Mouse (Mus musculus) gastrocnemius, postnatal 14 days (tissue): Measurements from ENCODE around the gene Olfr572. TPM values are rescaled to one million over a fixed set of nuclear protein-coding genes. Genes with fewer than 3 reads are reported as not detected.

ENCODE experiments used
- DNase-seq: peaks from one replicate; pipeline ENCODE4 v3.0.0; 2021; ENCODE audit warnings: mixed read lengths
- intact Hi-C: fragments of 180-260 bp; cut with DNase I; formaldehyde crosslinking; loops from one replicate; pipeline ENCODE4 v1.15.1; 2025; ENCODE audit warnings: low total_unique reads
- long read RNA-seq, 2 experiments: library from polyadenylated mRNA; stranded (forward); transcript quantifications; one replicate each; pipeline ENCODE4 v2.0.0; 2021
- total RNA-seq, 2 experiments: library from RNA; stranded (reverse); gene quantifications; 2 replicates each; pipeline ENCODE4 v1.2.3; 2021

Olfr572 gene
- total RNA-seq, result not detected
- long read RNA-seq, experiment 1, result 0 reads
- long read RNA-seq, experiment 2, result 0 reads

- intact Hi-C loops, result loop anchor here (10.0 kb wide), 1 partner anchor 259 kb away; the partner anchor contains the start of gene Olfr556
Measured at GRCm38 (mm10) chr7:102924109-102924508, at the start of gene Olfr572. TSS of gene Olfr572 (plus strand) at chr7:102924409.

DNA sequence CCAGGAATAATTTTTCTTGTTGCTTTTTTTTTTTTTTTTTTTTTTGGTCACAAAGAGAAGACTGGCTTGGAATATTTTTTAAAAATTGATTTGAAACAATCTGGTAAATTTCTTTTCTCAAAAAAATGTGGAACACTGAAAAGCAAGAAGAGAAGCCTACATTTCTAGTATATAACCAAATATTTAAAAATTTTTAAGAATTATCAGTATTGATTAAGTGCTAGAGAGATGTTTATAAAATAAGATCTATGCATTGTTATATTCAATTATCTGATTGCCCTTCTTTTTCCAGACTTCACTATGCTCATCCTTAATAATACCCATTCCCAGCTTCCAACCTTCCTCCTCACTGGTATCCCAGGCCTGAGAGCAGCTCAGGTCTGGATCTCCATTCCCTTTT, 47.4 kb upstream of the Olfr572 start, which contains the start of gene Olfr568:
Gene Olfr568, plus strand, starts transcription at position 301 of the 400 bp plus-strand sequence.
- intact Hi-C loops, result no loop called here
- no peak for DNase-seq

More at GRCm38 (mm10) chr7:102924109-102924508, at the start of gene Olfr572:
- no peak for DNase-seq

DNA sequence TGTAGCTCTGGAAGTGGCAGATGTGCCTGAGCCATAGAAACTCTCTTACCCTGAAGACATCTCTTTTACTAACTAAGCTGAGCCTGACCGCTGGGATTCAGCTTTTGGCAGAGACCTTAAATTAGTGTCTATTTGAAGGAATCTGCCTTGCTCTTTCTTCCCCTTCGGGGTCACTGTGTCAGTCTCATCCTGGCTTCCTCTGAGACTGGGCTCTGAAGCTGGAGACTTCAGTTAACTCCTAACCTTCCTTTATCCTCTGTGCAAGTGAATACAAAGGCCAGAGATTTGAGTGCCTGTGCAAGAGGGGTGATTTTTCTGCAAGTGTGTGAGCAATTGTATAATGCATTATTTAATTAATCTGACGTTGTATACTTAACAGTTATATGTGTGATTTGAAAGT, 33.4 kb upstream of the Olfr572 start, which contains the start of gene Olfr569:
Gene Olfr569, minus strand, starts transcription at position 101 of the 400 bp plus-strand sequence.
- DNase-seq, result no peak
- intact Hi-C loops, result no loop called here

- intact Hi-C loops, result loop anchor here (10.0 kb wide), 1 partner anchor 400 kb away; no protein-coding TSS in a partner anchor
- no peak for DNase-seq
Measured at GRCm38 (mm10) chr7:102915261-102915660, 8.9 kb upstream of the Olfr572 start.

GRCm38 (mm10) chr7:102916405-102916804, 7.8 kb upstream of the Olfr572 start:
- intact Hi-C loops, result loop anchor here (10.0 kb wide), 1 partner anchor 402 kb away; no protein-coding TSS in a partner anchor

DNA sequence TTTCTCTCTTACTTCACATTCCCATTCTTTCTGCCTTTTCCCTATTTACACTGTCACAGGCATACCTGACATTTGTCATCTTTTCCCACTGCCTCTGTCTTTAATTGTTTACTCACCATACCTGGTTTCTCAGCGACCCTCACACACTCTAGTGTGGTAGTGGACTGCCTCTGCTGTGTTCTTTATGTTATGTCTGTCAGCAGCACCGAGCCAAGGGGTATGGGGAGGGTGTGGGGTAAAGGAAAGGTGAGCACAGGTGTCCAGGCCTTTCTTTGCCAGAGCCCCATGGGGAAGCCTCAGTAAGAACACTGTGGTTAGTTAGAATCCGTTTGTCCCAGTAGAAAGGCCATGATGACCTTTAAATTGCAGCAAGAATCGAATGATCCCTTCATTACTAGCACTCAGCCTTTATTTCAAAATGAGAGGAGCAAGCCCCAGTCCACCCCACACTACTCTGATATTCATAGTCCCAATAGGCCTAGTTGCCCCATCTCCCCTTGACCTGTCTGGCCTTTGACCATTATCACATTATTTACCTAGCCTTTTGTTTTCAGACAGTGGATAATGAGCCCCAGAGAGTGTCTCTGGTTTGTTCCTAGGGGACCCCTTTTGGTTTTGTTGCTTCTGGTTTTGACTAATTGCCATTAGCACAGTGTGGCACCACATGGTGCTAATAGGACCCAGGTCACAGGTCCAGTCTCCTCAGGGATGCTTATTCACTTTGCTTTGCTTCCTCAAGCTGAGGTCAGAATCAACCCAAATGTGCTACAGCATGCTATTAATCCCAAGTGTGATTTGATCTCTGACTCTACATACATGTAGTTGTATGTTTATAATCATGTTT, 7.0 kb upstream of the Olfr572 start, which contains the start of gene Olfr571:
Gene Olfr571, minus strand, starts transcription at position 505 of the 844 bp plus-strand sequence.
- DNase-seq, result no peak
- intact Hi-C loops, result loop anchor here (10.0 kb wide), 1 partner anchor 402 kb away; no protein-coding TSS in a partner anchor

More at GRCm38 (mm10) chr7:102916405-102916804, 7.8 kb upstream of the Olfr572 start:
- DNase-seq, result no peak

GRCm38 (mm10) chr7:102919632-102920031, 4.6 kb upstream of the Olfr572 start:
- intact Hi-C loops, result loop anchor here (10.0 kb wide), 2 partner anchors 255 to 405 kb away; partner anchors contain the start of gene Olfr556
- no peak for DNase-seq

DNA sequence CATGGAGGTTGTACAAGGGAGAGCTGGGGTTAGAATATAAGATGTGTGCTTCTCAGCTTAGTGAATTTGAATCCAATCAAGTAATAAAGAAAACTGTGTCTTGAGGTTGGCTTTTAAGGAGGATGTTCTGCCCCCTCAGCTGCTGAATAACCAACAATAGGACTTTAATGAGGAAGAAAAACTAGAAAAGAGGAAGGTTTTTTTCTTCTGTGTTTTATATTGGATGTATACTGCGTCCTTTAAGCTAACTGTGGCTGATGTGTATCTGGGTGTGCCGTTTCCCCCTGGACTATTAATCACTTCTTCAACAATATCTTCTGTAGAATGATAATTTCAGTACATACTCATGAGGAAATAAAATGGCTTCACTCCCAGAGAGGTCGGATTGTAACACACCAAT, 2.9 kb downstream of the Olfr572 start:
- intact Hi-C loops, result loop anchor here (10.0 kb wide), 1 partner anchor 262 kb away; the partner anchor contains the start of gene Olfr556
- DNase-seq, result no peak

GRCm38 (mm10) chr7:102942475-102942874, 18.3 kb downstream of the Olfr572 start, which contains the start of gene Olfr573-ps1:
TSS of gene Olfr573-ps1 (minus strand) at chr7:102942575.
- DNase-seq, result no peak
- intact Hi-C loops, result no loop called here

GRCm38 (mm10) chr7:102943417-102943816, 19.2 kb downstream of the Olfr572 start:
- intact Hi-C loops, result no loop called here

DNA sequence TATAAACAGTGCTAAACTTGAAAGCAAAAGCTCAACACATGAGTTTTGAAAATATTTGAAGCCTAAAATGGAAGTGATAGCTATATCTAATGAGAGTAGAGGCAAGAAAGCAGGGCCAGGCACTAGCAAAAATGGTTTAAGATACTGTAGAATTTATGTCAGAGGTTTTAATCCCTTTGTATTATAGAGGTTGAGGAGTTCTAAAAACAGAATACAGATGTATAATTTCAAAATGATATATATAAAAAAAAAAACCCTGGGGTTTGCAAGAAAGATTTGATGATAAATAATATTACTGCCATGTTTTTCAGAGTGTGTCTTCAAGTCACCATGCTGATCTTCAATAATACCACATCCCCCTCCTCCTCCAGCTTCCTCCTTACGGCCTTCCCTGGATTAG, 24.0 kb downstream of the Olfr572 start, which contains the start of gene Olfr574:
Gene Olfr574, plus strand, starts transcription at position 301 of the 400 bp plus-strand sequence.
- DNase-seq, result no peak
- intact Hi-C loops, result no loop called here

More at GRCm38 (mm10) chr7:102943417-102943816, 19.2 kb downstream of the Olfr572 start:
- no peak for DNase-seq

DNA sequence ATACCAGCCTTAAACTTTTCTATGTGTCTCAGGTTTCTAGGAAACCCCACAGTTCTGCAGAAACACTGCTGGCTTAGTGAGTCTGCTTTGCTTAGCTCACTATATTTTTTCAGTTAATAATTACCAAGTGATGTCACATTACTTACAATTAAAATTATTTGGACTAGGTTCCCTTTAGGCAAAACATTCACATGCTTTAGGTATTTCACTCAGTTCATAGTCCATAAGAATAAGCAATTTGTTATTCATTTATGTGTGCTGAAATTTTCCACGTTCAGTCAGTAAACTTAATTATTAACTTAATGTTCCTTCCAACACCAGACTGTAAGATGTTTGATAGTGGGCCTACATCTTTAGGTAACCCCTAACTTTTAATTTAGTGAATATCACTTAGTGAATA, 26.5 kb downstream of the Olfr572 start:
- intact Hi-C loops, result no loop called here

DNA sequence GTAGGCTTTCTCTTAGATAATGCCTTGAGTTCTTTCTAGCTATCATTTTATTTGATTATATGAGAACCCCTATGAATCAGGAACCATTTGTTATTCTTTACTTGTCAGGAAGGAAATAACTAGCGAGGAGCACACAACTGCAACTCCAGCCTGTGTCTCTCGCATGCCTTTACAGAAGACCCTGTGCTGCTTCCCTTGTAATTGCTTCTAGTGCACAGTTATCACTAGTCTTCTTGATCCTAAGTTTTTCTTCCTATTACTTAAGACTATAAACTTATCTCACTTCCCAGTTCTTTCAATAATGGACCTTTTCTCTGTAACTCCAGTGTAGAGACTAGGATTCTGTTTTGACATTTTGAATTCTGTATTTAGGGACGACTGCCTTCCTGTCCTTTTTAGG, 33.9 kb downstream of the Olfr572 start:
- no peak for DNase-seq
- intact Hi-C loops, result no loop called here

More for the DNA sequence above, 26.5 kb downstream of the Olfr572 start:
- no peak for DNase-seq

DNA sequence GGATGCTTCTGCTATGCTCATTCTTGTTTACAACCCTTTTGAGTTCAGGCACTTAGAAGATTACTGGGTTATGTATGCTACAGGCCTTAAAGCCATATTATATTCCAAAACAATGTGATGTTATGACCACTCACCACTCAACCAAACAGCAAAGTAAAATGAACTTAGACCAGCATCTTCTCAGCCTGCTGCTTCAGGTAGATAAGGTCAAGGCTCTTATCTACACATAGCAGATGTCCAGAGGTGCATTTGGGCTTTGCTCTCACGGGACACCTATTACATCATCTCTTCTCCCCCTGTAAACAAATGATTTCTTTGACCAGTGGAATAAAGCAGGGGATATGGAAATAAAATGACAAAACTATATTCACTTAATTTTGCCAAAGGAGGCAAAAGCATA, 34.4 kb downstream of the Olfr572 start, which contains the start of gene Olfr575:
Gene Olfr575, minus strand, starts transcription at position 183 of the 400 bp plus-strand sequence.
- no peak for DNase-seq
- intact Hi-C loops, result no loop called here

DNA sequence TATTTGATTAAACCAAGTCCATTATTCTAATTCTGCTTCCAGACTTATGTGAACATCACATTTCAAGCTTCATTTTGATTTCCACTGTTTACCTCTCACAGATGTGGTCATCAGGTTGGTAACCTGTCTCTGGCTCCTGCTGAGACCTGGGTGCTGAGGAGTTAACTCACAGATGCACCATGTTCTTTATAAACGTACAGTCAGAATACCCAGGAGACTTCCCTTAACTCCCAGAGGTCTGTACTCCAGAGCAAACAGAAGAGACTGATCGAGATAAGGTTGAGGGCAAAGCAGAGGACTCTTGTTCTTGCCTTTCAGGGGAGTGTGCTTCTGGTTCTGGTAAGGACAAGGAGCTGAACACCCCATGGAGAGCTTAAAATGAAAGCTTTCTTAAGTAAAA, 38.2 kb downstream of the Olfr572 start, which contains the start of gene Olfr576:
Gene Olfr576, plus strand, starts transcription at position 301 of the 400 bp plus-strand sequence.
- intact Hi-C loops, result no loop called here
- no peak for DNase-seq

GRCm38 (mm10) chr7:102974399-102974798, 50.2 kb downstream of the Olfr572 start:
- intact Hi-C loops, result no loop called here
- DNase-seq, result no peak

DNA sequence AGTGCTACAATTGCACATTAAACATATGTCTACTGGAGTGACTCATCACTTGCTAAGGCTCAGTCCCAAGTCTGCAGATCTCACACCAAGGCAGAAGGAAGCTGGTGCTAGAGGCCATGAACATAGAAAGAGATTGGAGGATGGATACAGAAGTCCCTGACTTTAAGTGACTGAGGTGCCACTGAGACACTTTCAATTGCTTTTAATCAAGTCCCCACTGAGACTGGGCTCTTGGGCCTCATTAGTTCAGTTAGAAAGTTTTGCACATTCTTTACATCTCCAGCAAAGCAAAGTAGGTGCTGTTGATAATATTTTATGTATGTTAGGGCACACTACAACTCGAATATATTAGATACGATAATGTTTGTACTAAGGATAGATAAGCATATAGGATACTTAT, 51.6 kb downstream of the Olfr572 start, which contains the start of gene Olfr577:
Gene Olfr577, minus strand, starts transcription at position 101 of the 400 bp plus-strand sequence.
- DNase-seq, result no peak
- intact Hi-C loops, result no loop called here
